Mouse (Mus musculus) lung, postnatal 0 days (tissue): ENCODE results near the gene Epha5.

ENCODE experiments used
- CTCF ChIP-seq: IDR thresholded peaks from 2 replicates; pipeline ENCODE4 v1.5.1; 2016; ENCODE audit warnings: antibody characterized with exemption, mild to moderate bottlenecking
- EP300 ChIP-seq: IDR thresholded peaks from 2 replicates; pipeline ENCODE4 v1.6.1; 2016; ENCODE audit warnings: antibody characterized with exemption, mild to moderate bottlenecking, control low read depth

DNA sequence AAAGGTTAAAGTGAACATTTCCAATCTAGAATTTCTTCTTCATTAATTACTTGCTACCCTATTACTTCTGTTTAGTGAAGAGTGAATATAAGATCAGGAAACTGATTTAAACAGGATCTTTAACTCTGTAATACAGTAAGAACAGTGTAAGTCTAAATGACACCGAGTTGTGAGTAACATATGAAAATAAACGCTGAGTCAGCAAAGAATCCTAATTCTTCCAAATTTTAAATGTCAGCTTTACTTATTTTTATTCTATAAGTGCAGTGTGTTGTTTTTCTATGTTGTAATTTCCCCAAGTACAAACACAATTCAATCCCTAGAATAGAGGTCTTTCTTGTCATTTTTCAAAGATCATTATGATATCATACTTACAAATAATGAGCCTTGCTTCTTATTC, 363.3 kb downstream of the Epha5 start:
- no peak for TF ChIP-seq CTCF
- no peak for TF ChIP-seq EP300
